Mouse (Mus musculus): ENCODE measurements around the gene Spint1. TPM values are rescaled to one million over a fixed set of nuclear protein-coding genes. Genes with fewer than 3 reads are reported as not detected.
A peak's percentile ranks its signal among the peaks of the same experiment; 100 is the strongest.

Spint1 gene
- total RNA-seq, 2 experiments from 2014 or later, result 0.20 TPM; not detected in 1

DNA sequence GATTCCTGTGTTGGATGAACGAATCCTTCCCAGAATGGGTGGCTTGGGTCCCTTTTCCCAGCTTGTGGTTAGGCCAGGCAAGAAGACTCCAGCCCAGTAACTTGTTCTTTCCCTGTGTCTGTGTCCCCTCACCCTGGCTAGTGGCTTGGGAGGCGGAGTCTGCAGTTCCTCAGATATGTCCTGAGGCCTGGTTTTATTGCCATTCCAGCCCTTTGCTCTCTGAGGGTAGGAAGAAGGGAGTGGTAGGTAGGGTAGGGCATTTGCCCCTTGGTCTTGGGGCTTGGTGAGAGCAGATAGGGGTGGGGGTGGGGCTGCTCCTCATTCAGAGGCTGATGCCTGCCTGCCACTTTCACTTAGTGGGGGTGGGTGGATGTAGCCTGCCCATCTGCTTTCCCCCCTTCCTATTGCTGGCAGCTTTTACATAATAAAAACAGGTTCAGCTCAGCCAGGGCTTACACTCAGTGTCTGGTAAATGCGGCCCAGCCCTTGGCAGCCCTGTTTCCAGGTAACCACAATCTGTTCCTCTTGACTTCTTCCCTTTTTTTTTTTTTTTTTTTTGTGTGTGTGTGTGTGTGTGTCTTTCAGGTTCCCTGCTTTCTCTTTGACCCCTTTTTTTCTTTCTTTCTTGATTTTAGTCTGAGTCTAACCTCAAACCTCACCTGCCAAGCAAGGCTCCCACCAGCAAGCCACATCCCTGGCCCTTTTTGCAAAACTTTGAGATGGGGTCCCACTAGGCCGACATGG is 3.1 kb downstream of the Spint1 start:
- DNase-seq, result no peak
- intact Hi-C loops (cut with DNase I), result no loop called here

DNA sequence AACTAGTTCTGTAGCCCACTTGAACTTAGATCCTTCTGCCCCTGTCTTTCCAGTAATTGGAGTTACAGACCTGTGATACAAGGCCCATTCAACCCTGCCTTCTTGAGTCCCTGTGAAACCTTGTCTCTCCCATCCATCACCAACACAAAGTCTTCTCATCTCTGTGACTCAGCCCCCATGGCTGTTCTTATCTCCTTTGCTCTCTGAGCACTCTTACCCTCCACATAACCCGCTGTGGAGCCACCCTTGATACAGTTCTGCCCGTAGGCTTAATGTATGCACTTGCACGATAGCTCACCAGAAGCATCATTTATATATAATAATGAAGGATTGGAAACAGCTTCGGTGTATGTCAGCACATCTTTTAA is 3.6 kb downstream of the Spint1 start:
- DNase-seq, result no peak
- intact Hi-C loops (cut with DNase I), result no loop called here

DNA sequence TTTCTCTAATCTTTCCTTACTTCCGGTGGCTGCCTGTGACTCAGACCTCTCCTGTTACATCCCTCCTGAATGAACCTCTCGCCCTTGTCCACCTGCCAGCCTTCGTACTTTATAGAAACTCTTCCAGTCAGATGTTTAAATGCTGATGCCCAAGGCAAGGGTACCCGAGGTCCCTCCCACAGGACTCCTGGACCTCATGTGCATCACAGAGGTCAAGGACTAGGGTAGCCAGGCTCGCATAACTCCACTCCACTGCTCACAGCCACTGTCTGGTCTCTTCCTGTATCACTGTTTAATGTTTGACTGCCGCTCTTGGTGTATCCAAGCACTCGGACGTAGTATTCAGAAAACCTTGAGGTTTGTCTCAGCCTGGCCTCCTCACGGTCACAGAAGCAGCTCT is 5.4 kb downstream of the Spint1 start:
- intact Hi-C loops (cut with DNase I), result no loop called here
- no peak for DNase-seq

DNA sequence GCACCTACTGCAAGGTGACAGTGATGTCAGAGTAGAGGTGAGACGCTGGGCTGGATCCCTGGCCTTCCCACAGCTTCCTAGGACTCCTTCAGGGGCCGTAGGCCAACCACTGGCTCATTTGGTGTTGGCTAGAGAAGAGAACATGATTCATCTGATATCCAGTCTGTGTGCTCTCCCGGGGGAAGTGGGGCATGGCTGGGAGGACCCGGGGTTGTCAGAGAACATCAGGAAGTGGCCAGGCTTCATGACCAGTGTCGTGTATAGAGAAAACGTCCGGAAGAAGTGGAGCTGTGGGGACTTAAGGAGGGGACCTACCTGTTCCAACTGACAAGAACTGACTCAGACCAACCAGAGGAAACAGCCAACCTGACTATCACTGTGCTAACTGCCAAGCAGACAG is 8.1 kb downstream of the Spint1 start:
- intact Hi-C loops (cut with DNase I), result no loop called here
- DNase-seq, result no peak

DNA sequence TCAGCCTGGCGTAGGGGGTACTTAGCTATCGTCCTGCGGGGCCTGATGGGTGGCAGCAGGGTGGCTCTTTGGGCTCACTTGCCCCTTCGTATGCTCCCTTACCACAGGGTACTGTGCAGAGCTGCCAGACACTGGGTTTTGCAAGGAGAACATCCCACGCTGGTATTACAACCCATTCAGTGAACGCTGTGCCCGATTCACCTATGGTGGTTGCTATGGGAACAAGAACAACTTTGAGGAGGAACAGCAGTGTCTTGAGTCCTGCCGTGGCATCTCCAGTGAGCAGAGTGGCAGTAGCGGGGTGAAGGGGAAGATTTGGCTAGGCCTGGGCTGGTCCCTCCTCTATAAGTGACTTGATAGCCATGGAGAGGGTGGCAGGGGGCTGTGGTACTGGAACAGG is 10.7 kb downstream of the Spint1 start:
- intact Hi-C loops (cut with DNase I), result no loop called here
- no peak for DNase-seq

DNA sequence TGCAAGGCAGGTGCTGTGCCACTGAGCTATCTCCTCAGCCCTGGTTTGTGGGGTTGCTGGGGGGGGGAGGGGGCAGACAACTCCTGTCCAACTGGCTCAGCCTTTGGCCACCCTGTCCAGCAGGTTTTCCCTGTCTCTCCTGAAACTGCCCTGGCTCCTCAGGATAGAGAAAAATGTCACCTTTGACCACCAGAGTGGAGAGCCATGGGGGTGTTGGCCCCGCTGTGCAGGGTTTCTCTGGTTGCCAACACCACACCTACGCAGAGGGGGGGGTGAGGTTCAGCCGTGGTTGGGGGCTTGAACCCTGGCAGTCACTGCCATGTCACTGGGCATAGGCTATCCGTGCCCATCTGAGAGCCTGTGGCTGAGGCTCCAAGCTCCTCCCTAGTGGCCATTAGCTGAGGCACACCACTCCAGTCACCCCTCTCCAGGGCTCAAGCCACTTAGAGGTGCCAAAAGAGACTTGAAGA is 12.5 kb downstream of the Spint1 start:
- no peak for DNase-seq
- intact Hi-C loops (cut with DNase I), result no loop called here

DNA sequence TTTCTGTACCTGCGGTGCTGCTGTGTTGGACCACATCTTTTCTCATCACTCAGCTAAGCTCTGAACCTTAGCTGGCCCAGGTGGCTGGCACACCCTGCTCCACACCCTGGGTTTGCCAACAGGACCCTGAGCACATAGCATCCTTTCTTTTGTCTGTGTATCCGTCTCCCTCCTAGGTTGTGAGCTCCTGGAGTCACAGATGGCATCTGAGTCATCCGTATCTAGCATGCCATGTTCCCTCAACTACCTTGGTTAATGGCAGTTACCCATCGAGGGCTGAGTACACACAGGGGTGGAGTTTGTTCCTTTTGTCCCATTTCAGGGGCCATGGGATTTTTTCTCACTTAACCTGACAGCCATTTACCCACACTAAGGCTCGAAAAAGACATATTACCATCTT is 13.2 kb downstream of the Spint1 start:
- intact Hi-C loops (cut with DNase I), result no loop called here
- DNase-seq, result no peak

DNA sequence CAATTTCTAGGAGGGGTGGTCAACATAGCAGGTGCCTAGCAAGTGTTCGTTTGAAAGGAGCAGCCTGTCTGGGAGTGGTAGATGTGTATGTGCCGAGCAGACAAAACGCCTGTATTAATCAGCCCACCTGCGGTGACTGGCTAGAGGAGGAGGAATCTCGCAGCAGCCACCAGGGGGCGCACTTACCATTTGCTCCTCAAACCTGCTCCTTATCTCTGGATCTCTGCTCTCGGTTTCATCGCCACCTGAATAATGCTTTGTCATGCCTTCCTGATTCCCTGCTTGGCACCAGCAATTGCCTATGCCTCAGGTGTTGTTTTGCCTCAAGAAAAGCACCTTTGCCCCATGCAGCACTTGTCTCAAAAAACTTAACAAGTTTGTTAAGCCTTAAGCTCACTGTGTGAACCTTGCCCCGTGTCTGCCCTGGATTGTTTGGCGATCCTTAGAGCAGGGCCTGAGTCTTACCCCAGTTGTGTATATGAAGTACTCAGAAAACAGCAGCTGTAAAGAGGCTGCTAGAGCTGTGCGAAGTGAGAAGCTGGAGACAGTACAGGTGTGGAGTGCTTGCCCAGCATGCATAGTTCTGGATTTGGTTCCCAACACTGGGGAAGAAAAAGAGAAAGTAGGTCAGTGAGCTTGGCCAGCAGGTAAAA is 13.8 kb downstream of the Spint1 start:
- intact Hi-C loops (cut with DNase I), result loop anchor here (1.0 kb wide), 1 partner anchor 37 kb away; the partner anchor contains the start of gene Vps18
- peak; percentile 80 for DNase-seq

DNA sequence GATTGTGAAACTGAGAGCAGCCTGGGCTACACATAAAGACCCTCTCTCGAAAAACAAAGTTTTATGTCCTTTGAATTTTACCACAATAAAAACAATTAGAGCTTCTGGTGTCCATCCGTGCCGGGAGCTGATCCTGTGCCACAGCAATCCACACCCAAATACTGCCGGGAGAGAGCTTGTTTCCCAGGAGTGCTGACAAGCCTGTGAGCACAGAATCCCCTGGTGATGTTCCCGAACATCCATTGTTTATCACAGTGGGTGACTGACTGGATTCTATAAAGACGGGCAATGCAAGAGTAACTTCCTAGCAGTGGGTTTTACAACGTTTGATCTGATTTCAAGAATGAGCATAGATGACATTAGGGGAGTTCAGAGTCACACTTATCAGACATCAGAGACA is 17.8 kb downstream of the Spint1 start:
- intact Hi-C loops (cut with DNase I), result no loop called here
- DNase-seq, result no peak

DNA sequence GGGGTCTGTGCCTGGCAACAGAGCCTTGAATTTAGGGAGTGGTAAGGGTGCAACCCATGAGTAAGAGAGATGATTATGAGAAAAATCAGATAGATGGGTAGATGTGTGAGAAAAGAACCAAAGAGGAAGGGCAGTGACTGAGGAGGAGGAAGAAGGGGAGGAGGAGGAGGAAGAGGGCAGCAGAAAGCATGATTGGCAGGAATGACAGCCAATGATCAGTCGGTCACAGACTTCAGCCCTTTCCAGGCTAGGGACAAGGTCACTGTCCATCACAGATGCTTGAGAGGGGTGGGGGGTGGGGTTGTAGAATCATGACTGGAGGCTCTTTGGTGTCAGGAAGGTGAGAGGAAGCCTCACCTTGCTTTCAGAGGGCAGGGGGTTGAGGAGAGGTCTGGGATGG is 23.4 kb downstream of the Spint1 start:
- intact Hi-C loops (cut with DNase I), result no loop called here

DNA sequence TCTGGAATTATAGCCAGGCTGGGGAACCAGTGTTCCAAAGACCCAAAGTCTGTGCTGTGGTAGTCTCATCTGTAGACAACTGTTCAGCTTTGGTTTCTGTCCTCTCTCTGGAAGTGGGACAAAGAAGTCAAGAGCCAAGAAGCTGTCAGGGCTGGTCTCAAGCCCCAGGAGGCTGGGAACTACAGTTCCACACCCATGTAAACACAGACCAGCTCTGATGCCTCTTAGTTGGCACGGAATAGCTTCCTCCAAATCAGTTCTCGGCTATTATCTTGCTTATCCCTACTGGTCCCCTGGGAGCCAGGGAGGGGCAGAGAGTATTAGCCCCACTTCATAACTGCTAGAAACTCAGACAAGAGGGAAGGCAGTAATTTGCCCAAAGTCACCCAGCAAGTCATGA is 24.2 kb downstream of the Spint1 start:
- intact Hi-C loops (cut with DNase I), result no loop called here
- DNase-seq, result no peak

More for the DNA sequence above, 23.4 kb downstream of the Spint1 start:
- no peak for DNase-seq

DNA sequence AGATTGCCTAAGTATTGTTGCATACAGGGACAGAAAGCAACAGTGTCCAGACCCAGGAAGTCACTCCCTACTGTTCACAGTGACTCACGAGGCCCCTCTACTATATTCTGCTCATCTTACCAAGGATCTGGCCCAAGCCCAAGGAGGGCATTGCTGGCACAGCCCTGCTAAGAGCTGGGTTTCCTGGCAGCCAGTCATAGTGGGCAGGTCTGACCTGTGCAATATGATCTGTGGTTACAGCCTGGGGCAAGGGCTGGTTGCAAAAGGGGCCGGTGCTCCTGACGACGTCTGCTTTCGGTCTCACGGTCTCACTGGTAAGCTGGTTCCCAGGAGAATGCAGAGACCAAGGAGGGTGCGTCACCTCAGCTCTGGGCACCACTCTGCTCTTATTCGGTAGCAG is 25.8 kb downstream of the Spint1 start:
- intact Hi-C loops (cut with DNase I), result no loop called here
- peak; percentile 36 to 69 for DNase-seq

DNA sequence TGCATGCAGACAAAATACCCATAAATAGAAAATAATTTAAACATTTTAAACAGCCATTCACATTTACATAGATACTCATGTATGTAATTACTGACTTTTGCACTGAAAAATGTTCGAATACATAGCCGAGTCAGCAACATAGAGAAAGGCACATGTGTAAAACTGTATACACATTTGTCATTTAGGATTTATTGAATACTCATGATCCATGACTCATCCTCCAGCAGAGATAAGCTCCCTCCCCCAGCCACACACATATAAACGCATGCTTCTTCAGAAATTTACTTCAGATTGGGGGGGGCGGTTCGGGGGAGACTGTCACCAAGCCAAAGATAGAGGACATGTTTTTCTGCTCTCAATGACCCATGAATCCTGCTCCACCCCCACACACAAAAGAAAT is 26.7 kb downstream of the Spint1 start:
- intact Hi-C loops (cut with DNase I), result no loop called here
- DNase-seq, result no peak

DNA sequence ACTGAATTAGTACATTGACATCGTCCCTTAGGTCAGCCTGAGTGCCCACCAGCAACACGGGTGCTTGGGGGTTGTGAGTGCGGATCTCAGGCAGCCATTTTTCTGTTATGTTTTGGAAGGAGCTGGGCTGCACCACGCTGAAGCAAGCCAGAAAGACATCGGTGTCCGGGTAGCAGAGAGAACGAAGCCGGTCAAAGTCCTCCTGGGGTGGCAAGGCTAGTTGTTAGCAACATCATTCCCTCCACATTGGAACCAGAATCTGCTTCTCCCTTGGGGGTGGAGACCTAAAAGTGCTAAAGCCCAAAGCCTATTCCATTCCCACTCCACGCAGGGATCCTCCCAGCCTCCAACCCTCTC is 33.1 kb downstream of the Spint1 start:
- intact Hi-C loops (cut with DNase I), result no loop called here
- DNase-seq, result no peak

DNA sequence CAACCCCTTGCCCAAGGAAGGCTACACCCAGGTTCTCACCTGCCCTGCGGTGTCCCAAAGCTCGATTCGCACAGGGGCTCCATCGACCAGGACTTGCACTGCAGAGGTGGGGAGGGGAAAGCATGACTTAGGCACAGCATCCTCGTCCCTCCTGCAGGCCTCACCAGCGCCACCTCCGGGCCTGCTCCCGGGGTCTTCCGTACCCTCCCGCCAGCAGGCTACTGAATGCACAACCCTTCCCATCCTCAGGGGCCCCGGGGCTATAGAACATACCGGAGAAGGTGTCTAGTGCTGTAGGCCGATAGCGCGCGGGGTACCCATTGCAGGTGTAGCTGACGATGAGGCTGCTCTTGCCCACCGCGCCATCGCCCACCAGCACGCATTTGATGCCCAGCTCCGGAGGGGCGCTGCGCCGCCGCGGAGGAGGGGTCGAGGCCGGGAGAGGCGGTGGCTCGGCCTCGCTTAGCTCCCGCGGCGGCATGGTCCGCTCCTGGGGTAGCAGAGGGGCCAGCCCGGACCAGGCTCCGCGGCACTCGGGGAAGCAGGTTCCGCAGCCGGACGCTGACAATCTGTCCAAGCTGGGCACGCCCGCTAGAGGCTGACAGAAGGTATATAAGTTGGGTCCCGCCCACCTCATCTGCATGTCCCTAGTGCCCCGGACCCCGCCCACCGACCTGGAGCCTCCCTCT is 33.6 kb downstream of the Spint1 start, which contains the start of gene Rhov:
Rhov (minus strand) TSS at position 630 of the 689 bp plus-strand sequence.
- intact Hi-C loops (cut with DNase I), result no loop called here
- DNase-seq, result no peak

DNA sequence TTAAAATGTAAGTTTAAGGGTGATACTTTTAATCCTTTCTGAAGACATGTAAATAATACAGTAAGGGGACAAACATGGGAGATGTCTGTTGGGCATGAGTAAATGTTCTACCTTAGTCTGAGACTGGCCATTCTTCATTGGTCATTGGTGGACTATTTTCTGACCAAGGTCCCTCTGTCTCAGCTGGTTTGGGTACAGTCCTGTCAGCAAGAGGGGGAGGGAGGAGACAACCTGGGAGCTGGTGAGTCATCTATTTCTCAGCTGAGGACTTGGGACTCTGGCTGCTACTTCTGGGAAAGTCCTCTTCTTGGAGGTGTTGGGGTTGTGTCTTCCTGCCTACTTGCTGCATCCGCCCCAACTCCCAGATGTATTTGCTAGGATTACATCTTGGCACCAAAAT is 37.0 kb downstream of the Spint1 start:
- intact Hi-C loops (cut with DNase I), result no loop called here
- no peak for DNase-seq

DNA sequence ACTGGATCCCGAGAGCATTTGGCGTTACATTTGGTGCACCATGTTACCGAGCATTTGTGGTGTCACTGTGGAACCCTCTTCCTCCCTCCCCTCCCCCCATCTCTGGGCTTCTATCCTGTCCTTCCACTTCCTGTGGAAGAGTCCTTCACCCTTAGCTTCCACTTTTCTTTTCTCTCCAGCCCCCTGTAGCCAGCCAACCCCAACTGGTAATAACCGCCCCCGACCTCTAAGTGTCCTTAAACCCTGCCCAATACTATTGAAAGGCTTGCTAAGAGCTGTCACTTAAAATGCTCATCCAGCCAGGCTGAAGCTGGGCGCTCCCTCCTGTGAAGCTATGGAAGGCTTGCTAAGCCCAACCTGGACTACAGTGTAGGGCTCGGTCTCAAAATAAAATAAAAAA is 39.8 kb downstream of the Spint1 start:
- DNase-seq, result no peak
- intact Hi-C loops (cut with DNase I), result no loop called here

DNA sequence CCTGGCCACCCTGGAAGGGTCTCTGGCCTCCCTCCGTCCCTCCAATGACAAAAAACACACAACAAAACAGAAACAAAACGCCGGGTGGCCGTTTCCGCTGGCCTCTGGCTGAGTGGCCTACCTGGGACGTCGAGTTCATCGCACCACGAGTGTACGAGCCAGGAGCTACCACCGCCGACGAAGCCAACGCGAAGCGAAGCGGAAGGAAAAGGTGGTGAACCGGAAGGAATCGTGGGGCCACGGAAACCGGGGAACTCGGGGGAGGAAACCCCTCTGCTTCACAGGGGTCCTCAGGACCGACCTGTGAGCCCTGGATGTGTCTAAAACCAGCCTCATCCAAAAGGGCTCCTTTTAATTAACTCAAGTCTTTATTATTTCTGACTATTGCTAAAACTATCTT is 40.6 kb downstream of the Spint1 start:
- intact Hi-C loops (cut with DNase I), result no loop called here
- no peak for DNase-seq

DNA sequence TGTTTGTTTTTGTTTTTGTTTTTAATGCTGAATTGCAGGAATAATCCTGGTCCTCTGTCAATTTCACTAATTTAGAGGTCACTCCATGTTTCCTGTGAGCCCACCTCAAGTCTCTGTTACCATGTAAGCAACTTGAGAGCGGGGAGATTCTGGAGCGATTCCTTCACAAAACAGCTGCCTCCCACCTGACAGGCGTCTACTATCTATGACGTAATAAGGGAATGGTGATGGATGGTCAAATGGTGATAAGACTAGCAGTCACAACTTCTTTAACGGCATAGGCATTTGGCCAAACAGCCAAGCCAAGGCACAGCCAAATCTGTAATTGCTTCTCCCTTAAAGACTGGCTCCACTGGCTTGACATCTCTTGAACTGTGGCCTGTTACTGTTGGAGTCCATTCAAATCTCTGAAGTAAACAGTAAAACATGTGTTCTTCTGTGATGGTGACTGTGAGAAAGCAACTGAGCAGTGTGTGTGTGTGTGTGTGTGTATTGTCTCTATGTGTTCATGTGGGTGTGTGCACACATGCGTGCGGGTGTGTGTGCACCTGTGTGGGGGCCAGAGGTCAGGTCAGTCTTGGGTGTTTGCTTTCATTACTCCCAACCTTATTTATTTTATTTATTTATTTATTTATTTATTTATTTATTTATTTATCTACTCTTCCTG is 44.9 kb downstream of the Spint1 start:
- intact Hi-C loops (cut with DNase I), result loop anchor here (10.0 kb wide), 1 partner anchor 247 kb away; the partner anchor contains the start of gene Rpusd2
- DNase-seq, result no peak

DNA sequence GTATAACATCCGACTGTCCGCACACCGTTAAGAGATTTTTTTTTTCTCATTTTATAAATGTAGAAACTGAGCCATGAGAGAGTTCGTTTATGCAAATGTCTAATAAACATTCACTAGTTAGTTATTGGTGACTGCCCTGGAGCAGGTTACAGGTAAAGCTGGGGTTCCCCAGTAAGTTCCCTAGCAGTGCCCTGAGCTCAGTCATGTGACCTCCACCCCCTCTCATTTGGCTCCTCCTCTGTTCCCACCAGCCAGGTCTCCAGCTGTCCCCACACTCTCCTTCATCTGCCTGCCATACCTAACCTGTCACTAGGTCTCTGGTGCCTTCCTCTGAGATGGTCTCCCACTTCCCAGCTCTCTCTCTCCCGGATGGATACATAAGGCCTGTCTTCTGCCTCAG is 50.2 kb downstream of the Spint1 start:
- intact Hi-C loops (cut with DNase I), result loop anchor here (10.0 kb wide), 1 partner anchor 253 kb away; the partner anchor contains the start of gene Rpusd2
- DNase-seq, result no peak

Data from gastrocnemius, postnatal 36 days (tissue).